Mouse (Mus musculus): Measurements from ENCODE around the gene Pid1. TPM values are rescaled to one million over a fixed set of nuclear protein-coding genes. Genes with fewer than 3 reads are reported as not detected.

The Pid1 gene
- polyA plus RNA-seq, 1 experiment from 2014 or later, result 84.9 TPM

- no peak for DNase-seq (ENCODE audit: low spot score)
- Histone ChIP-seq H3K9me3 (ENCODE audit: control insufficient read depth, low read length) (no peaks in the 10 kb centered on the region), H3K27ac (ENCODE audit: low read depth, low read length) (peak overlapping the region; percentile 56), H3K4me2 (replicated peaks; ENCODE audit: low read depth, low read length) (no peak overlapping the region), H3K27me3 (ENCODE audit: control insufficient read depth, insufficient read depth, low read length) (no peaks in the 10 kb centered on the region), H3K36me3 (ENCODE audit: control insufficient read depth, insufficient read depth, low read length) (no peaks in the 10 kb centered on the region), H3K4me1 (replicated peaks; ENCODE audit: control insufficient read depth, insufficient read depth, low read length) (no peaks in the 10 kb centered on the region), H3K9ac (ENCODE audit: low read depth, low read length) (peak overlapping the region; percentile 5; the same call in 1 of the 2 replicates), H3K4me3 (ENCODE audit: low read depth, low read length) (no peak overlapping the region)
- peak; percentile 75 for ATAC-seq (ENCODE audit: low FRiP score)
- 15% methylated on average over 2 of the region's 2 CpGs for WGBS
These were observed 208.4 kb downstream of the Pid1 start for GRCm38 (mm10) chr1:84155585-84155930.

DNA sequence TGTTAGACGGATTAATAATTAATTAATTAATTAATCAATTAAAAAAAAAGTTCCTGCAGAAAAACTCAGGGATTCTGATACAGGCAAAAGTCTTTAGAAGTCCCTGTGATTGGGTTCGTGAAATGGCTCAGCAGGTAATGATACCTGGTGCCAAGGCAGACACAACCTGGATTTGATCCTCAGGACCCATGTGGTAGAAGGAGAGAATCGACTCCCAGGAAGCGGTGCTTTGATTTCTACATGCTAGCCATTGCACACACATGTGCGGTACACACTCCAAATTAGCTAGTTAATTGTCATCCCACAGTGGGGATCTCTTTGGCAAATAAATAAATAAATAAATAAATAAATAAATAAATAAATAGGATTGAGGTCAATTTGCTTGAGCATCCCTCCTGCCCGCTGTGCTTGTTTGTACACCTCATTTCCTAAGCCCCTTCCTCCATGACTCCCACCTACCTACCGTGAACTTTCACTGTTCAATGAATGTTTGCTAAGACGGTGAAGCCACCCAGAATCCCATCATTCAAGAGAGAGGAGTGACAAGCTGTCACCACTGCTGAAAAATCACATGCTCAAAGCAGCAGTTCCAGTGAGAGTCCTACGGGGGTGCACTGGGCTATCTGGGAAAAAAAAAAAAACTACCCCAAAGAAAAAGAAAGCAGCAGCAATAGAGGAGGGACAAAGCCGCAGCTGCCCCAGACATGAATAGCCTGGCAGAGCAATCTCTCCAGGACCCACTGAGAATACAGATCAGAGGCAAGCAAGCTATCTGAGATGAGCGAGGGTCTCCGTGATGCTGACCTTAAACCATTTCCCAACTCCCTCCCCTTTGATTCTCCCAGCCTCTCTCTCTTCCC lies 209.0 kb downstream of the Pid1 start:
- Histone ChIP-seq H3K36me3 (ENCODE audit: control insufficient read depth, insufficient read depth, low read length) (no peaks in the 10 kb centered on the region), H3K27ac (ENCODE audit: low read depth, low read length) (peak overlapping the region; percentile 56), H3K4me3 (ENCODE audit: low read depth, low read length) (no peak overlapping the region), H3K4me1 (replicated peaks; ENCODE audit: control insufficient read depth, insufficient read depth, low read length) (no peaks in the 10 kb centered on the region), H3K27me3 (ENCODE audit: control insufficient read depth, insufficient read depth, low read length) (no peaks in the 10 kb centered on the region), H3K9me3 (ENCODE audit: control insufficient read depth, low read length) (no peaks in the 10 kb centered on the region), H3K4me2 (replicated peaks; ENCODE audit: low read depth, low read length) (no peak overlapping the region), H3K9ac (ENCODE audit: low read depth, low read length) (peak overlapping the region; percentile 5; the same call in 1 of the 2 replicates)
- DNase-seq (ENCODE audit: low spot score), result peak; percentile 49
- peak; percentile 85 for ATAC-seq (ENCODE audit: low FRiP score)
- 52% methylated on average over 12 of the region's 12 CpGs for WGBS

DNA sequence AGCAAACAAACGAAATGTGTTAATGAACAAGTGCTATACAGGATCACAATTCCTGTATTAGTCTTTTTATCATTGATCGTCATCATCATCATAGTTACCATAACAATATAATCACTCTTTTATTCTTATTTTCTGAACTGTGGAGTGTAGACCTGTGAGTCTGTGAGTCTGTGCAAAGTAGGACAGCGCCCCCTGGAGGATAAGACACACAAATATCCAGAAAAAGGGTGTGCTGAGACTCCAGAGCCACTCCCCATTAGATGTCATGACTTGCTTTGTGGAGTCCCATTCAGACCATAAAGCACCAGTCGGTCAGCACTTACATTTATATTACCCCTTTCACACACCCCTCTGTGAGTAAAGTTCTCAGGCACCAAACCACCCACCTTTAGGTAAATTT lies 210.0 kb downstream of the Pid1 start:
- Histone ChIP-seq H3K36me3 (ENCODE audit: control insufficient read depth, insufficient read depth, low read length) (no peaks in the 10 kb centered on the region), H3K4me3 (ENCODE audit: low read depth, low read length) (no peak overlapping the region), H3K27ac (ENCODE audit: low read depth, low read length) (no peak overlapping the region), H3K9me3 (ENCODE audit: control insufficient read depth, low read length) (no peaks in the 10 kb centered on the region), H3K4me1 (replicated peaks; ENCODE audit: control insufficient read depth, insufficient read depth, low read length) (no peaks in the 10 kb centered on the region), H3K4me2 (replicated peaks; ENCODE audit: low read depth, low read length) (no peak overlapping the region), H3K9ac (ENCODE audit: low read depth, low read length) (no peak overlapping the region), H3K27me3 (ENCODE audit: control insufficient read depth, insufficient read depth, low read length) (no peaks in the 10 kb centered on the region)
- 65% methylated on average over 4 of the region's 4 CpGs for WGBS
- DNase-seq (ENCODE audit: low spot score) (peak; percentile 60), ATAC-seq (ENCODE audit: low FRiP score) (0 out of 2 replicates have a peak, but pooled peaks have one; percentile 16)

DNA sequence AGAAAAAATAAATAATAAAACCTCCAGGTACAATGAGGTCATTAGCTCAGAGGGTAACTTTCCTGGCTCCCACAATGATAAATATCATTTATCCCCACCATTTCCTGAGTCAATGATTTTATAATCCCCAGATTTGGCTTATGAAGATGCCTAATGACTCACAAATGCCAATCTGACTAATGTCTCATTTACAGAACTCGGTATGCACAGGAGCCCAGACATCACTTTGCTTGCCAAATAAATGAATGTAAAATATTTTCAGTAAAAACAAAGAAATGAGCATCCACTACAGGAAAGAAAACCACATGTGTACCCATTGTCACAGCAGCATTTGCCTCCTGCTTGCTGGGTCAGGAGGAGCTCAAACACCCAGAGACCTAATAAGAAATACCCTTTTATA lies 222.4 kb downstream of the Pid1 start:
- ATAC-seq (ENCODE audit: low FRiP score) (no peak), DNase-seq (ENCODE audit: low spot score) (no peak)
- no peak overlapping the region for H3K9ac ChIP-seq (ENCODE audit: low read depth, low read length)
- no peaks in the 10 kb centered on the region for H3K36me3 ChIP-seq (ENCODE audit: control insufficient read depth, insufficient read depth, low read length)
- H3K27me3 ChIP-seq (ENCODE audit: control insufficient read depth, insufficient read depth, low read length), result no peaks in the 10 kb centered on the region
- no peaks in the 10 kb centered on the region for H3K9me3 ChIP-seq (ENCODE audit: control insufficient read depth, low read length)
- H3K4me3 ChIP-seq (ENCODE audit: low read depth, low read length), result no peak overlapping the region
- H3K4me1 ChIP-seq (replicated peaks; ENCODE audit: control insufficient read depth, insufficient read depth, low read length), result no peaks in the 10 kb centered on the region
- WGBS, result 78% methylated on average over 1 of the region's 1 CpGs
- no peak overlapping the region for H3K27ac ChIP-seq (ENCODE audit: low read depth, low read length)
- H3K4me2 ChIP-seq (replicated peaks; ENCODE audit: low read depth, low read length), result no peak overlapping the region

DNA sequence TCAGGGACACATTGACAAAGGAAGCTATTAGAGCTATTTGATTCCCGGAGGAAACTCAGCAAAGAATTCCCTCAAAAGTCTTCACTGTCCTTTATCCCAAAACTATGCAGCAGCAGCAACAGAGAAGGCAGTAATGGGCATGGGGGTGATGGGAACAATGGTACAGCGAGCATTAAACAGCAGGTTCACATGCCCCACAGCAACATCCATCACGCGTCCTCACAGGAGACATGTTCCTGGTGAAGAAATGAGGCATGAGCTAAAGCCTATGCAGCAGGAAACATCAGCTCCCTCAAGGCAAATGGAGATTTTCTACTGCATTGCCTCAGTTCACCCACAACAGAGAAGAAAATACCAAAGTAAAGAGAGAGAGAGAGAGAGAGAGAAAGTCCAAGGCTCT lies 231.5 kb downstream of the Pid1 start:
- Histone ChIP-seq H3K9me3 (ENCODE audit: control insufficient read depth, low read length) (no peaks in the 10 kb centered on the region), H3K36me3 (ENCODE audit: control insufficient read depth, insufficient read depth, low read length) (no peaks in the 10 kb centered on the region), H3K4me1 (replicated peaks; ENCODE audit: control insufficient read depth, insufficient read depth, low read length) (no peaks in the 10 kb centered on the region), H3K27ac (ENCODE audit: low read depth, low read length) (no peak overlapping the region), H3K4me2 (replicated peaks; ENCODE audit: low read depth, low read length) (no peak overlapping the region), H3K27me3 (ENCODE audit: control insufficient read depth, insufficient read depth, low read length) (no peaks in the 10 kb centered on the region), H3K9ac (ENCODE audit: low read depth, low read length) (no peak overlapping the region), H3K4me3 (ENCODE audit: low read depth, low read length) (no peak overlapping the region)
- 58% methylated on average over 4 of the region's 4 CpGs for WGBS
- DNase-seq (ENCODE audit: low spot score) (no peak), ATAC-seq (ENCODE audit: low FRiP score) (no peak)

DNA sequence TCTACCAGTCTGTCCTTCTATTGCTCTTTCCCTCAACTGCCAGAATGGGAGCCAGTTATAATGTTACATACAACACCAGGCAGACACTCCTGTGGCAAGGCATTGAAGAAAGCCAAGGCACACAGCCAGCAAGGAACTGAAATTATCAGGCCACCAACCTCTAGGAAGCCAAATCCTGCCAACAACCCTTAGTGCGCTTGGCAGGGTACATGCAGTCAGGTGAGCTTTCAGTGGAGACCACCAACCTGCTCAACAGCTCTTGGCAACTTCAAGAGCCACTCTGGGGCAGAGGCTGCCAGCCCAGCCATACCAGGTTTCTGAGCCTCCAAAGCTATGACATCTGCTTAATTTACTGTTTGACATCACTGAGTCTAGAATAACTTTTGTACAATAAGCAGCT lies 232.2 kb downstream of the Pid1 start:
- no peaks in the 10 kb centered on the region for H3K27me3 ChIP-seq (ENCODE audit: control insufficient read depth, insufficient read depth, low read length)
- no peak for DNase-seq (ENCODE audit: low spot score)
- H3K9ac ChIP-seq (ENCODE audit: low read depth, low read length), result no peak overlapping the region
- H3K27ac ChIP-seq (ENCODE audit: low read depth, low read length), result no peak overlapping the region
- no peak overlapping the region for H3K4me3 ChIP-seq (ENCODE audit: low read depth, low read length)
- ATAC-seq (ENCODE audit: low FRiP score), result no peak
- H3K4me2 ChIP-seq (replicated peaks; ENCODE audit: low read depth, low read length), result no peak overlapping the region
- H3K4me1 ChIP-seq (replicated peaks; ENCODE audit: control insufficient read depth, insufficient read depth, low read length), result no peaks in the 10 kb centered on the region
- no peaks in the 10 kb centered on the region for H3K9me3 ChIP-seq (ENCODE audit: control insufficient read depth, low read length)
- H3K36me3 ChIP-seq (ENCODE audit: control insufficient read depth, insufficient read depth, low read length), result no peaks in the 10 kb centered on the region
- WGBS, result 100% methylated on average over 1 of the region's 1 CpGs

DNA sequence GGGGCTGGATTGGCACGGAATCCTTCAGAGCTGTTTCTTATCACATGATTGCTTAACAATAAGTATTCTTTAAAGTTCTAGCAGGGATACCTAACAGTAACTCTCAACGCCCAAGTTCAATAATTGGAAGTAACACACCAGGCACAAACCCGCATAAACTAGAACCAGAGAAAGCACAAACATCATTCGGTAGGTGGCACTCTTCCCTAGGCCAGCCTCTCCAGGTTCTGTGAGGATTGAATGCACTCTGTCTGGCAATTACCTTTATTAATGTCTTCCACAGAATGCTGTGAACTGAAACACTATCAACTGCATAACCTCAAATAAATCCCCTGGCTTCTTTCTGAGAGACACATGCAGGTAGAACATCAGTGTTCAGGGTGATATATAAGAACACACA lies 235.5 kb downstream of the Pid1 start:
- ATAC-seq (ENCODE audit: low FRiP score) (no peak), DNase-seq (ENCODE audit: low spot score) (peak; percentile 16)
- WGBS, result 57% methylated on average over 4 of the region's 4 CpGs
- no peaks in the 10 kb centered on the region for H3K4me1 ChIP-seq (replicated peaks; ENCODE audit: control insufficient read depth, insufficient read depth, low read length)
- H3K36me3 ChIP-seq (ENCODE audit: control insufficient read depth, insufficient read depth, low read length), result no peaks in the 10 kb centered on the region
- no peaks in the 10 kb centered on the region for H3K27me3 ChIP-seq (ENCODE audit: control insufficient read depth, insufficient read depth, low read length)
- H3K9ac ChIP-seq (ENCODE audit: low read depth, low read length), result no peak overlapping the region
- H3K4me3 ChIP-seq (ENCODE audit: low read depth, low read length), result no peak overlapping the region
- no peak overlapping the region for H3K4me2 ChIP-seq (replicated peaks; ENCODE audit: low read depth, low read length)
- H3K27ac ChIP-seq (ENCODE audit: low read depth, low read length), result no peak overlapping the region
- no peaks in the 10 kb centered on the region for H3K9me3 ChIP-seq (ENCODE audit: control insufficient read depth, low read length)

GRCm38 (mm10) chr1:84119306-84119705 lies 244.7 kb downstream of the Pid1 start:
- Histone ChIP-seq H3K36me3 (ENCODE audit: control insufficient read depth, insufficient read depth, low read length) (no peaks in the 10 kb centered on the region), H3K4me2 (replicated peaks; ENCODE audit: low read depth, low read length) (no peak overlapping the region), H3K9me3 (ENCODE audit: control insufficient read depth, low read length) (no peaks in the 10 kb centered on the region), H3K9ac (ENCODE audit: low read depth, low read length) (no peak overlapping the region), H3K27ac (ENCODE audit: low read depth, low read length) (no peak overlapping the region), H3K27me3 (ENCODE audit: control insufficient read depth, insufficient read depth, low read length) (no peaks in the 10 kb centered on the region), H3K4me1 (replicated peaks; ENCODE audit: control insufficient read depth, insufficient read depth, low read length) (no peaks in the 10 kb centered on the region), H3K4me3 (ENCODE audit: low read depth, low read length) (no peak overlapping the region)
- 82% methylated on average over 2 of the region's 2 CpGs for WGBS
- no peak; the same call in 1 of the 2 replicates for ATAC-seq (ENCODE audit: low FRiP score)
- DNase-seq (ENCODE audit: low spot score), result no peak

DNA sequence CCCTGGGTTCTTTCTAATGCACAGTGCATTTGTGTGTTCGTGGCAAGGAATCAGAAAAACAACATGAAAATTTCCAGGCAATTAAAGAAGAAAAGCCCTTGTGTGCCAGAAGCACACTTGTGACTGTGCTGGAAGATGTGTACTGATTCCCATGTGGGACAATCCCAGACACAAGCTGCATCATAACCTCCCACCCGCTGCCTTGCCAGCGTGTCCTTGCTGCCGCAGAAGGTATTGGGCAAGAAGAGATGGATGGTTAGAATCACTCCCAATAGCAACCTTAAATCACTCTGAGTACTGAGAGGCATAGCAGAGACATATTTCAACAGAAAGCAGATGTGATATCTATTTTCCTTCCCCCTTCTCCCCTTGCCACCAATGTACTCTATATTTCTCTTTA lies 257.2 kb downstream of the Pid1 start:
- ATAC-seq (ENCODE audit: low FRiP score), result no peak
- Histone ChIP-seq H3K27me3 (ENCODE audit: control insufficient read depth, insufficient read depth, low read length) (no peaks in the 10 kb centered on the region), H3K27ac (ENCODE audit: low read depth, low read length) (no peak overlapping the region), H3K36me3 (ENCODE audit: control insufficient read depth, insufficient read depth, low read length) (no peaks in the 10 kb centered on the region), H3K9me3 (ENCODE audit: control insufficient read depth, low read length) (no peaks in the 10 kb centered on the region), H3K4me3 (ENCODE audit: low read depth, low read length) (no peak overlapping the region), H3K9ac (ENCODE audit: low read depth, low read length) (no peak overlapping the region), H3K4me2 (replicated peaks; ENCODE audit: low read depth, low read length) (no peak overlapping the region), H3K4me1 (replicated peaks; ENCODE audit: control insufficient read depth, insufficient read depth, low read length) (no peaks in the 10 kb centered on the region)
- DNase-seq (ENCODE audit: low spot score), result no peak
- 96% methylated on average over 4 of the region's 4 CpGs for WGBS

Data from hindbrain, embryonic 11.5 days (tissue).